Mouse (Mus musculus) embryonic fibroblast, embryonic 13.5 days (primary cell): ENCODE measurements at regions not wholly inside any gene's neighbourhood (a gene's known extent, or its start where the extent isn't known, plus 50 kb on each side); places are given as distances from the start of the nearest gene placed in this dataset.

Source experiments
- CTCF ChIP-seq: IDR thresholded peaks from 2 replicates; pipeline ENCODE4 v1.5.1; 2011; ENCODE audit warnings: mild to moderate bottlenecking, control low read depth, low read length, moderate library complexity, borderline replicate concordance; ENCODE audit not compliant: insufficient read depth
- POLR2A ChIP-seq: IDR thresholded peaks from 2 replicates; pipeline ENCODE4 v1.6.1; 2011; ENCODE audit warnings: low read depth, mild to moderate bottlenecking, control low read depth, low read length, moderate library complexity

GRCm38 (mm10) chr2:169101506-169102261, 146.3 kb upstream of the Zfp64 start:
- TF ChIP-seq CTCF (no peak), POLR2A (no peak)
